ENCODE assay signal across 29 mouse cellular contexts in the genomic region with DNA sequence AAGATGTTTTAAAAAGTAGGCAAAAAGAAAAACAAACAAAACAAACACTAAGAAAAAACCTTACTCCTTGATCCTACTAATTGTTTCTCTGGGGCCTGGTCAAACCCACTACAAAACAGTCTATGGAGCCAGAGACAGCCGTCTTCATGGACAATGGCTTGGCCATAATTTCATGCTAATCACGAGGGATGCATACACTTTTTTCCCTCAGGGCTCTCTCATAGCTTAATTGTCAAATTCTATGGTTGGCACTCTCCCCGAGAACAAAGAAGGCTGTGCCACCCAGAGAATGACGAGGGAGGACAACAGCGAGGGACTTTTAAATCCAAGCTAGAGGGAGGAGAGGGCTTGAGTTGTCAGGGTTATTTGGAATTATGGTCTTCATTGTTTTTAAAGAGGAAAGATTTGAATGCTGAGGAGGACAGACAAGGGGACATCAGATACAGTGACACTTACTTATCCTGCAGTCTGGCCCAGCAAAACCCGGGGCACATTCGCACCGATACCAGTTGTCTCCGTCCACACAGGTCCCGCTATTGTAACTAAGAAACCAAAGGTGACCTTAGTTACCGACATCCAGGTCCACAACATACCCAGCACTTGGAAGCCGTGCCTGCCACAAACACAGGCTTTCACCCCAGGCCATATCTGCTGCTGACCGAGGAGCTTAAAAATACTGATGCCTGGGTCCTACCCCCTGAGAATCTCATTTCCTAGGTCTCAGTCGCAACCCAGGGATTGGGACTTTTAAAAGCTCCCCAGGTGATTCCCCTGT. TPM values are rescaled to one million over a fixed set of nuclear protein-coding genes. Genes with fewer than 3 reads are reported as not detected.
DNase-seq lines count a peak whose midpoint lies in the region; ATAC-seq and TF ChIP-seq lines count a peak whose summit lies in the region.
"Had no signal": no experiment of that assay in that cellular context is flagged by ENCODE, and none has a peak within 500 bp of the region (broad histone marks: within the 10 kb centered on the region; RNA-seq: fewer than 3 reads in every experiment).

No protein-coding gene starts in this region.

- TF ChIP-seq POLR2A in brain, embryonic 14.5 days (IDR thresholded peaks at IDR 0.05; ENCODE audit: borderline replicate concordance, extremely low read depth, insufficient read depth, insufficient read length, poor library complexity, severe bottlenecking) = no peak

- no peak overlapping the region for H3K9ac ChIP-seq in forebrain, embryonic 11.5 days (ENCODE audit: low read length)
- no peak overlapping the region for H3K9ac ChIP-seq in forebrain, embryonic 14.5 days (ENCODE audit: low read length)
- H3K9ac ChIP-seq in midbrain, embryonic 11.5 days (ENCODE audit: low read length) = no peak overlapping the region
- no peak overlapping the region for H3K9ac ChIP-seq in midbrain, embryonic 15.5 days
- H3K9ac ChIP-seq in limb, embryonic 12.5 days (replicated peaks) = no peak overlapping the region
- H3K9ac ChIP-seq: embryonic facial prominence, embryonic 13.5 days; forebrain, embryonic 15.5 days; heart, embryonic 13.5 days; kidney, embryonic 15.5 days; liver, postnatal 0 days had no signal

- no peaks in the 10 kb centered on the region for H3K9me3 ChIP-seq in forebrain, embryonic 11.5 days (ENCODE audit: control insufficient read depth, low read length)
- H3K9me3 ChIP-seq in forebrain, embryonic 14.5 days (replicated peaks; ENCODE audit: control insufficient read depth, low read length) = no peaks in the 10 kb centered on the region
- no peaks in the 10 kb centered on the region for H3K9me3 ChIP-seq in midbrain, embryonic 11.5 days (ENCODE audit: control insufficient read depth, low read length)
- no peaks in the 10 kb centered on the region for H3K9me3 ChIP-seq in midbrain, embryonic 15.5 days
- no peaks in the 10 kb centered on the region for H3K9me3 ChIP-seq in limb, embryonic 12.5 days
- H3K9me3 ChIP-seq: embryonic facial prominence, embryonic 13.5 days; forebrain, embryonic 15.5 days; heart, embryonic 13.5 days; kidney, embryonic 15.5 days had no signal

- H3K27me3 ChIP-seq in forebrain, embryonic 11.5 days (ENCODE audit: control insufficient read depth, insufficient read depth, low read length) = no peaks in the 10 kb centered on the region
- no peaks in the 10 kb centered on the region for H3K27me3 ChIP-seq in forebrain, embryonic 14.5 days (replicated peaks; ENCODE audit: control insufficient read depth, insufficient read depth, low read length)
- H3K27me3 ChIP-seq in midbrain, embryonic 11.5 days (ENCODE audit: control insufficient read depth, insufficient read depth, low read length) = no peaks in the 10 kb centered on the region
- no peaks in the 10 kb centered on the region for H3K27me3 ChIP-seq in midbrain, embryonic 15.5 days (replicated peaks)
- H3K27me3 ChIP-seq in limb, embryonic 12.5 days = peaks cover 3% of the 10 kb centered on the region; the same call in 1 of the 2 replicates
- H3K27me3 ChIP-seq: embryonic facial prominence, embryonic 13.5 days; forebrain, embryonic 15.5 days; heart, embryonic 13.5 days; kidney, embryonic 15.5 days had no signal

- H3K36me3 ChIP-seq in forebrain, embryonic 11.5 days (ENCODE audit: control insufficient read depth, insufficient read depth, low read length) = peaks cover 5% of the 10 kb centered on the region
- H3K36me3 ChIP-seq in forebrain, embryonic 14.5 days (ENCODE audit: control insufficient read depth, insufficient read depth, low read length) = peaks cover 37% of the 10 kb centered on the region; the same call in 1 of the 2 replicates
- H3K36me3 ChIP-seq in midbrain, embryonic 11.5 days (ENCODE audit: control insufficient read depth, insufficient read depth, low read length) = peaks cover 47% of the 10 kb centered on the region
- H3K36me3 ChIP-seq in midbrain, embryonic 15.5 days (replicated peaks) = no peaks in the 10 kb centered on the region; the same call in 1 of the 2 replicates
- peaks cover 82% of the 10 kb centered on the region for H3K36me3 ChIP-seq in limb, embryonic 12.5 days

- 69% methylated on average over 14 of the region's 14 CpGs for WGBS in forebrain, embryonic 11.5 days
- 62% methylated on average over 14 of the region's 14 CpGs for WGBS in forebrain, embryonic 14.5 days
- 63% methylated on average over 14 of the region's 14 CpGs for WGBS in midbrain, embryonic 11.5 days
- WGBS in midbrain, embryonic 15.5 days = 51% methylated on average over 14 of the region's 14 CpGs
- WGBS in limb, embryonic 12.5 days = 68% methylated on average over 14 of the region's 14 CpGs

- ATAC-seq in forebrain, embryonic 11.5 days (replicated peaks; ENCODE audit: low FRiP score) = no peak
- no peak for ATAC-seq in forebrain, embryonic 14.5 days
- ATAC-seq in midbrain, embryonic 11.5 days (ENCODE audit: low FRiP score) = peak; percentile 26; the same call in 1 of the 2 replicates
- no peak for ATAC-seq in midbrain, embryonic 15.5 days (replicated peaks)
- no peak for ATAC-seq in limb, embryonic 12.5 days (ENCODE audit: insufficient number of reproducible peaks, insufficient read depth, low FRiP score, low TSS enrichment, low read depth)
- ATAC-seq: forebrain, embryonic 15.5 days; liver, postnatal 0 days; lung, postnatal 0 days had no signal

- H3K4me1 ChIP-seq in forebrain, embryonic 11.5 days (replicated peaks; ENCODE audit: control insufficient read depth, insufficient read depth, low read length) = peaks cover 3% of the 10 kb centered on the region; the same call in 1 of the 2 replicates
- H3K4me1 ChIP-seq in forebrain, embryonic 14.5 days (ENCODE audit: control insufficient read depth, insufficient read depth, low read length) = peaks cover 4% of the 10 kb centered on the region; the same call in 1 of the 2 replicates
- H3K4me1 ChIP-seq in midbrain, embryonic 11.5 days (ENCODE audit: control insufficient read depth, insufficient read depth, low read length) = peaks cover 10% of the 10 kb centered on the region
- no peaks in the 10 kb centered on the region; the same call in 1 of the 2 replicates for H3K4me1 ChIP-seq in midbrain, embryonic 15.5 days
- H3K4me1 ChIP-seq in limb, embryonic 12.5 days (replicated peaks) = peaks cover 28% of the 10 kb centered on the region
- H3K4me1 ChIP-seq: heart, embryonic 13.5 days; kidney, embryonic 15.5 days had no signal

- no peak overlapping the region for H3K4me2 ChIP-seq in forebrain, embryonic 11.5 days (ENCODE audit: low read depth, low read length, severe bottlenecking)
- no peak overlapping the region for H3K4me2 ChIP-seq in forebrain, embryonic 14.5 days (ENCODE audit: low read length)
- no peak overlapping the region for H3K4me2 ChIP-seq in midbrain, embryonic 11.5 days
- H3K4me2 ChIP-seq in midbrain, embryonic 15.5 days = no peak overlapping the region
- peak overlapping the region; percentile 9; the same call in 1 of the 2 replicates for H3K4me2 ChIP-seq in limb, embryonic 12.5 days
- H3K4me2 ChIP-seq: embryonic facial prominence, embryonic 13.5 days; forebrain, embryonic 15.5 days; heart, embryonic 13.5 days; kidney, embryonic 15.5 days; liver, embryonic 11.5 days had no signal

- H3K4me3 ChIP-seq in forebrain, embryonic 11.5 days (ENCODE audit: low read depth, low read length) = no peak overlapping the region
- no peak overlapping the region for H3K4me3 ChIP-seq in forebrain, embryonic 14.5 days (ENCODE audit: low read depth, low read length)
- no peak overlapping the region for H3K4me3 ChIP-seq in midbrain, embryonic 11.5 days (ENCODE audit: low read depth, low read length)
- H3K4me3 ChIP-seq in midbrain, embryonic 15.5 days = no peak overlapping the region
- H3K4me3 ChIP-seq in limb, embryonic 12.5 days (replicated peaks) = no peak overlapping the region
- H3K4me3 ChIP-seq: embryonic facial prominence, embryonic 13.5 days; erythroblast, embryonic 14.5 days; forebrain, embryonic 15.5 days; heart, adult 2 months; heart, embryonic 13.5 days; kidney, embryonic 15.5 days; left cerebral cortex, adult 2 months had no signal

- peak; percentile 50 for DNase-seq in forebrain, embryonic 11.5 days (ENCODE audit: low spot score)
- no peak for DNase-seq in forebrain, embryonic 14.5 days (ENCODE audit: low spot score)
- DNase-seq in midbrain, embryonic 11.5 days (ENCODE audit: low spot score, missing footprints) = no peak
- DNase-seq in brain, embryonic 14.5 days (ENCODE audit: low read depth) = peak; percentile 55
- DNase-seq in gastrocnemius, adult 8-10 months (ENCODE audit: low spot score in 2 of 2) = no peak
- DNase-seq in urinary bladder, postnatal 10 days (ENCODE audit: low spot score) = no peak
- DNase-seq: adrenal gland, postnatal 14 days; cerebellum, postnatal 14 days; gastrocnemius, postnatal 25 days; heart, adult 2 months; heart, postnatal 14 days; kidney, adult 11 months; kidney, postnatal 4 days; layer of hippocampus, adult 9-11 months; liver, postnatal 0 days; right cerebral cortex, adult 18-20 months; right cerebral cortex, postnatal 4 days; thymus, postnatal 14 days had no signal

- H3K27ac ChIP-seq in forebrain, embryonic 11.5 days (ENCODE audit: low read depth, low read length) = no peak overlapping the region
- no peak overlapping the region for H3K27ac ChIP-seq in forebrain, embryonic 14.5 days (ENCODE audit: low read depth, low read length)
- H3K27ac ChIP-seq in midbrain, embryonic 11.5 days (ENCODE audit: low read depth, low read length) = no peak overlapping the region
- H3K27ac ChIP-seq in midbrain, embryonic 15.5 days = no peak overlapping the region
- peak overlapping the region; percentile 57 for H3K27ac ChIP-seq in limb, embryonic 12.5 days
- H3K27ac ChIP-seq: embryonic facial prominence, embryonic 13.5 days; forebrain, embryonic 15.5 days; heart, adult 2 months; heart, embryonic 13.5 days; kidney, embryonic 15.5 days; left cerebral cortex, adult 2 months; macrophage had no signal

- no peak for TF ChIP-seq CTCF in brain, embryonic 14.5 days (IDR thresholded peaks at IDR 0.05; ENCODE audit: borderline replicate concordance, extremely low read depth, insufficient read depth, insufficient read length)

RNA-seq across cellular contexts. Expression of a gene that starts 29.6 kb away (rescaled TPM):
- 19.6 and 20.6 TPM in 2 replicates for polyA plus RNA-seq in forebrain, embryonic 11.5 days (2014; fragmentation: Nextera tagmentation; extraction: Ambion mirVana)
- 6.5 and 8.8 TPM in 2 replicates for polyA plus RNA-seq in forebrain, embryonic 14.5 days (2014; fragmentation: Nextera tagmentation; extraction: Ambion mirVana)
- polyA plus RNA-seq in midbrain, embryonic 11.5 days (2014; fragmentation: Nextera tagmentation; extraction: Ambion mirVana) = 35.4 TPM in 2 replicates
- polyA plus RNA-seq in midbrain, embryonic 15.5 days (2015; fragmentation: Nextera tagmentation; extraction: Ambion mirVana) = 11.7 and 12.6 TPM in 2 replicates
- 3.6 and 13.0 TPM in 2 replicates for polyA plus RNA-seq in brain, embryonic 14.5 days (2012; rRNA removed)
- 23.3 and 26.5 TPM in 2 replicates for polyA plus RNA-seq in limb, embryonic 12.5 days (2016; fragmentation: Nextera tagmentation; extraction: Ambion mirVana)
- 1 to 10 TPM; 4.4 to 6.2 (median 4.8) TPM for total RNA-seq in gastrocnemius, adult 8-10 months (2022)
- polyA plus RNA-seq: erythroblast, embryonic 14.5 days had no signal

Comparison
In these comparisons a context has a peak if more than half of its experiments do, and no peak if none do; other contexts are left out.
1. DNase-seq: peak in forebrain, embryonic 11.5 days (single experiment) and brain, embryonic 14.5 days (single experiment); none in forebrain, embryonic 14.5 days (single experiment), midbrain, embryonic 11.5 days (single experiment), gastrocnemius, adult 8-10 months (0 of 2) and urinary bladder, postnatal 10 days (single experiment).